Mouse (Mus musculus) activated CD4-positive, CD25-positive, alpha-beta regulatory T cell, adult 4 months (primary cell): ENCODE data around the gene Glis3. TPM values are rescaled to one million over a fixed set of nuclear protein-coding genes. Genes with fewer than 3 reads are reported as not detected.

Experiments
- ATAC-seq: one replicate; pipeline ENCODE4 v1.8.0; 2017
- polyA plus RNA-seq, 2 experiments: library from polyadenylated mRNA; unstranded; fragments of 100-300 nt; shearing (Covaris generic); gene quantifications; one replicate each; pipeline ENCODE4 v1.2.1; 2017

The Glis3 gene
- polyA plus RNA-seq, 2 experiments from 2014 or later: 0.13 to 1.3 TPM

DNA sequence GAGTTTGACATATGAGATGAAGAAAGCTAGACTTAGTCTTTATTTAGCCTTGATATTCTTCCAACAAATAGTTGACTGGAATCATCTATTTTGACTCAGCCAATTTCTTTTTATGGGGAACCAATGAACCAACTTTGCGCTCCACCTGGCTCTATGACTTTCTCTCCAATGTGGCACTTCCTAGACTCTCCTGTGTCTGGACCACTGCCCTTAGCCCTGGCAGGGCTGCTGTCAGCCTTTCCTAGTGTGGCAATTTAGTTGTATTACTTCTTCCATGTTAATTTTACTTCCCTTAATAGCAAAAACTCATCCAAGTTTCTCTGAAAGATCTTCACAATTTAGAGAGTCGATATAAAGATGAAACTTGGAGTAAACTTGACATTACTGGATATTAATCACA, 445.2 kb downstream of the Glis3 start:
- no peak for ATAC-seq

- ATAC-seq: no peak
Measured at GRCm38 (mm10) chr19:28231511-28231910, 448.4 kb downstream of the Glis3 start.

GRCm38 (mm10) chr19:28227526-28227925, 452.4 kb downstream of the Glis3 start:
- ATAC-seq: no peak

GRCm38 (mm10) chr19:28225651-28226050, 454.2 kb downstream of the Glis3 start:
- ATAC-seq: no peak

- no peak for ATAC-seq
Measured at GRCm38 (mm10) chr19:28211630-28212029, 468.2 kb downstream of the Glis3 start.

Other genes with a start within 250 kb of the Glis3 start
- gene Slc1a1, start 155.0 kb upstream of the Glis3 start, polyA plus RNA-seq: not detected